Mouse (Mus musculus) cortical plate, adult 2 months (tissue): ENCODE data around the gene BC016579.

Experiments used
- CTCF ChIP-seq: fragments of 200-500 bp; IDR thresholded peaks from 2 replicates; pipeline ENCODE4 v1.5.1; 2011; ENCODE audit warnings: mild to moderate bottlenecking, control low read depth, low read length; ENCODE audit not compliant: insufficient read depth; ENCODE audit errors: extremely low read depth
- POLR2A ChIP-seq: fragments of 200-500 bp; IDR thresholded peaks from 2 replicates; pipeline ENCODE4 v1.6.1; 2011; ENCODE audit warnings: mild to moderate bottlenecking, low read length, control low read depth; ENCODE audit not compliant: insufficient read depth; ENCODE audit errors: extremely low read depth

GRCm38 (mm10) chr16:45640070-45640762, 13.7 kb downstream of the BC016579 start:
- TF ChIP-seq POLR2A (no peak), CTCF (no peak)
